18 mouse cellular contexts compared by ENCODE assay signal in genomic region chr1:179114385-179114784, GRCm38 (mm10).
"Had no signal": no experiment of that assay in that cellular context is flagged by ENCODE, and none has a peak within 500 bp of the region (broad histone marks: within the 10 kb centered on the region; RNA-seq: fewer than 3 reads in every experiment).

No protein-coding gene starts in this region.

- DNase-seq: lung, postnatal 10 days; lung, postnatal 4 days; midbrain, embryonic 14.5 days; retina, postnatal 1 day; right cerebral cortex, adult 18-20 months; right cerebral cortex, postnatal 25 days; right cerebral cortex, postnatal 4 days; spleen, adult 18-20 months; thymus, adult 18-20 months; thymus, postnatal 14 days; thymus, postnatal 36 days had no signal

- H3K4me1 ChIP-seq: midbrain, embryonic 12.5 days; neural tube, embryonic 13.5 days; neural tube, embryonic 15.5 days had no signal

- H3K36me3 ChIP-seq: midbrain, embryonic 10.5 days; midbrain, embryonic 12.5 days; neural tube, embryonic 13.5 days; neural tube, embryonic 15.5 days had no signal

- H3K4me2 ChIP-seq: lung, embryonic 14.5 days; midbrain, embryonic 12.5 days; neural tube, embryonic 13.5 days; neural tube, embryonic 15.5 days had no signal

- ATAC-seq: midbrain, embryonic 16.5 days had no signal

- H3K9me3 ChIP-seq: midbrain, embryonic 10.5 days; midbrain, embryonic 12.5 days; neural tube, embryonic 13.5 days had no signal

- H3K27me3 ChIP-seq: neural tube, embryonic 15.5 days had no signal

- H3K4me3 ChIP-seq: midbrain, embryonic 10.5 days; midbrain, embryonic 12.5 days; myocyte; neural tube, embryonic 13.5 days; neural tube, embryonic 15.5 days had no signal

- H3K27ac ChIP-seq: midbrain, embryonic 10.5 days; midbrain, embryonic 12.5 days; neural tube, embryonic 13.5 days; neural tube, embryonic 15.5 days had no signal

- H3K9ac ChIP-seq: lung, embryonic 14.5 days; midbrain, embryonic 12.5 days; neural tube, embryonic 13.5 days; neural tube, embryonic 15.5 days had no signal
